Mouse (Mus musculus): ENCODE data around the gene Olfr157. TPM values are rescaled to one million over a fixed set of nuclear protein-coding genes. Genes with fewer than 3 reads are reported as not detected.

Olfr157 gene
- total RNA-seq (2015) (not detected in 2 replicates), total RNA-seq (2017) (not detected in 2 replicates)

DNA sequence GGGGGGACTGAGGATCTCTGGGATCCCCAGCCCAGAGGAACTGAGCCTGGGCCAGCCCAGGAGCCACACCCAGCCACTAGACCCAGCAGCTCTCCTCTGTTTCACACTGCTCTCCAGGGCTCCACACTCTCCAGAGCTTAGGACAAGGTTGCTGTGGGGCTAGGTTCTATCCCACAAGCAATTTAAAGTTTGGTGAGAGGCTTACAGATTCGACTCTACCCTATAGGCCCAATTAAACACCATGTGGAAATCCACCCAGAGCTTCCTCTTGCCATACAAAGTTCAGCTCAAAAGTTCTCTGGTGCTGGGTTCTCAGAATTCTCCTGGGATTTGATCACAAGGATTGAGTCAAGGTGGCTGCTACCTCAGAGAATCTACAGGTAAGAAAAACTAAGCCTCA, at the start of gene Olfr157:
Gene Olfr157 (minus strand): TSS at position 101 of the 400 bp plus-strand sequence.
- no peak for ATAC-seq (replicated peaks; ENCODE audit: poor library complexity)

DNA sequence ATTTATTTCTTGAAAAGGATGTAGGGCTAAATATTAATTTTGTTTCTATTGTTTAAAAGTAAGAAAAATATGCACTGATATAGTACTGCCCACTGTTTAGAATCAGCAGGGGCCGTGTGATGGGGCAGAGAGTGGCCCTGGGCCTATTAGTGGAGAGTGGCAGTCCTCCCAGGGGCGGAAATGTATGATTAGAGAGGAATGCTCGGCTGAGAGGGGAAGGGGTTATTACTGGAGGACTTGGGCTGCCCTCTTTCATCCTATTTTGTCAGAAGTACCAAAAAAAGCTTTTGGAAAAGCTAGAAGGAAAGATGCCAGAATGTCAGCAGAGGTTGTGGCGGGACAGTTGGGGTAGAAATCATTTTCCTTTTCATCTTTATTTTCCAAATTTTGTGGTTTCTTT, 44.2 kb upstream of the Olfr157 start:
- no peak for ATAC-seq (replicated peaks; ENCODE audit: poor library complexity)

DNA sequence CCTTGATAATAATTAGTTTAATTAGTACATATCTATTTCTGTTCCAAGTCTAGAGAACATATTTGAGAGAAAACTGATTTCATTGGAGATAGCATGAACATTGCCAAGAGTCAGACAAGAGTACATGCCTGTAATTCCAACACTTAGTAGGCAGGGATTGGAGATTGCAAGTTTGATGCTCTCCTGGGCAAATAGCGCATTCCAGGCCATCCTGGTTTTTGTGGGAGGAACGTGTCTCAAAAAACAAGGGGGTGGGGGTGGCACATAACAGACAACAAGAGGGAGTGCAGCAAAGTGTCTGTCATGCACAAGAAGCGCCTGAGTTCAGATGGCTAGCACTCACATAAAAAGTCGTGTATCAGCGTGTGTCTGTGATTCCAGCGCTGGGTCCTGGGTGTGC, 39.6 kb upstream of the Olfr157 start:
- ATAC-seq (replicated peaks; ENCODE audit: poor library complexity), result no peak

DNA sequence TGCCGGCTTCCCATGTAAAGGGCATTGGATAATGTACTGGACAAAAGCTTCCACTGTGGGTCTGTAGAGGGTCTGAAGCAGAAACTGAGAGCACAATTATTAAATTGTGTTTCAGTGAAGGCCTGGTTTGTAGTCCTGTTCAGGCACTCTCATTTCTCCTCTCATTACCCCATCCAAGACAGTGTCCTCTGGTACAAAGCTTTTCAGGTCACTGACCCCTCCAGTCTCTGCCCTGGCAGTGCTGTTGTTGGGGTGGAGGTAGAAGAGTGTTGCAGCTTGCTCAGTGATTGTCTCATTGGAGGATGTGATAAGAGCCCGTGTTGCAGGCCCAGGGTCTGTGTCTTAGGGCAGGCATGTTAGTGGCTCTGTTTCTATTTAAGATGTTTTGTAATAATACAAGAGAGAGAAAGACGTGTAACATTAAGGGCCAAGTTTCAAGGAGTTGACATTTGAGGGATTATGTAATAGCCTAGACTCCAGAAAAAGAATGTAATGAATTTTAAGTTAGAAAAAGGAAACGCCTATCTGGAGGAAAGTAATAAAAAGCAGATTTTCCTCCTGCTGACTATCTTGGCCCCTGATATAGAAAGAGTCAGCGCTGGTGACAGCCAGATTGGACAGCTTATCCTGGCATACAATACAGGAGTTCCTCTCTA, 38.2 kb upstream of the Olfr157 start:
- ATAC-seq (replicated peaks; ENCODE audit: poor library complexity), result no peak

DNA sequence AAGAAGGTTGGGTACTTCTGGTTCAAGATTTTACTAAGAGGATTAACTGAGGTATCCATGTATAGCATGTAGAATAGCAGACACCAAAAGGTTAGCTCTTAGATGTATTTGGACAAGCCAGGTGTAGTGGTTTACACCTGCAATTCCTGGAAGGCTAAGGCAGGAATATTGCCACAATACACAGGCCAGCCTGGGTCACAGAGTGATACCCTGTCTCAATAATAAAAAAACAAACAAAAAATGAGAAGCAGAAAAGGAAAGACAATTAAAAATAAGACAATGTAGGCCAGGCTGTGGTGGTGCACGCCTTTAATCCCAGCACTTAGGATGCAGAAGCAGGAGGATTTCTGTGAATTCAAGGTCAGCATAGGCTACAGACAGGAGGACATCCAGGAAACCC, 37.2 kb upstream of the Olfr157 start:
- no peak for ATAC-seq (replicated peaks; ENCODE audit: poor library complexity)

DNA sequence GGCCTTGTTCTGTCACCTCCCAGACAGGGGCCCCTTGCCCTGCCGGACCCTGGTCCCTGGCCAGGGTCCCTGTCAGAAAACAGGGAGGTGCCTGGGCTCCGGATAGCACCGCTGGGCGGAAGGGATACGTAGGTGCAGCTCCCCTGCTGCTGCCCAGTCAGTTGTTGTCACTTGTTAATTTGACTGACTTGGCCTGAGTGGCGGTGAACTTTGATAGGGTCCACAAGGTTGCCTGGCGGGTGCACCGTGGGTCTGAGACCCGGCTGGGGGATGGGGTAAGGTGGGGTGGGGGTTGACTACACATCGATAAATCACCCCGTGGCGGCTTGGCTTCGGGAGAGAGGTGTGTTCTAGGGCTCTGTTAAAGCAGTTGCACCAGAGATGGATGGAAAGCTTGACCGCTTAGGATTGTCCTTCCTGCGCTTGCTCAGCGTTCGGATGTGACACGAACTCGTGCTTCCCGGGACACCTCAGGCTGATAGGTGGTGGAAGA, 36.0 kb upstream of the Olfr157 start:
- peak; percentile 8; the same call in 1 of the 2 replicates for ATAC-seq (replicated peaks; ENCODE audit: poor library complexity)

DNA sequence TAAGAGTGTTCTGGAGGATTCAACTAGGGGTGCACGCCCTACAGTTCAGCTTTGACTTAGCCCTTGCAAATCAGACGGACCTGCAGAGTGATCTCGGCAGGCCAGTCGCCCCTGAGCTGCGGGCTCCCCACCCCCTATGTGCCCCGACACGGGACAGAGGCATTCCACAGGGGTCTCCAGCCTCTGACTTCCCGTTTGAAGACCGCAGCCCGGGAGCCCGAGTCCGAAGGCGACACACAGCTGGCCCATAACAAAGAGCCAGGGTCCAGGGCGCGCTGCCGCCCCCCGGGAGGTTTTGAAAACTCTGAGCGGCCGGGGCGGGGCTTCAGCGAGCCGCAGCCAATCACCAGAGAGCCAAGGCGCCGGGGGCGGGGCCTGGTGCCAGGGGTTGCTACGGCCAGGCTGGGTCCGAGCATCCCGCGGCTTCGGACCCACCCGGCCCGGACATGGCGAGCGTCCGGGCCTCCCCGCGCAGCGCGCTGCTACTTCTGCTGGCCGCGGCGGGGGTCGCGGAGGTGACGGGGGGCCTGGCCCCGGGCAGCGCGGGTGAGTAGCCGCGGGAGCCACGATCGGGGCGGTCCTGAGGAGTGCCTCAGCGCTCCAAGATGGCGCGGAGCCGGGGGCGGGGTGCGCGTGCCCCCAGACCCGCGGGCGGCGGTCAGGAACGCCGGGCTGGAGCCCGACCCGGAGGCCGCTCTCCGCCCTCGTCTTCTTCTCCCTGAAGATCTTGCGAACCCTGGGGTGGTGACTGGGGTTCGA, 35.3 kb upstream of the Olfr157 start, which contains the start of gene Reck:
Gene Reck (plus strand): TSS at position 371 of the 759 bp plus-strand sequence.
- peak; percentile 86 for ATAC-seq (replicated peaks; ENCODE audit: poor library complexity)

DNA sequence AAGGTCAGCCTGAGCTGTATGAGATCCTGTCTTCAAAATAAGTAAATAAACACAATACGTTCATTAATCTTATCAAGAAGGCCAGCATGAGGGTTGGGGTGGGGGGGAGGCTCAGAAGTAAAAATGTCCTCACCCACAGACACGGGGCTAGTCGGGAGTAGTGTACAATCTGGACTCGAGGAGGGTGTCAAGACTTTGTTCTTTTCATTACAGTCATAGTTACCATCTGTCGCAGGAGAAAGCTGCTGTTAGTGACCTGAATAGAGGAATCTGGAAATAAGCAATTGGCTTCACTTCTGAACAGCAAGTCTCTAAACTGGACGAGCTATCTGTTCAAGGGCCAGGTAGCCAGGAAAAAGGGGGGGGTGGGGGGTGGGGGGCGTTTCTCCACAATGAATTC, 34.5 kb upstream of the Olfr157 start:
- ATAC-seq (replicated peaks; ENCODE audit: poor library complexity), result no peak

DNA sequence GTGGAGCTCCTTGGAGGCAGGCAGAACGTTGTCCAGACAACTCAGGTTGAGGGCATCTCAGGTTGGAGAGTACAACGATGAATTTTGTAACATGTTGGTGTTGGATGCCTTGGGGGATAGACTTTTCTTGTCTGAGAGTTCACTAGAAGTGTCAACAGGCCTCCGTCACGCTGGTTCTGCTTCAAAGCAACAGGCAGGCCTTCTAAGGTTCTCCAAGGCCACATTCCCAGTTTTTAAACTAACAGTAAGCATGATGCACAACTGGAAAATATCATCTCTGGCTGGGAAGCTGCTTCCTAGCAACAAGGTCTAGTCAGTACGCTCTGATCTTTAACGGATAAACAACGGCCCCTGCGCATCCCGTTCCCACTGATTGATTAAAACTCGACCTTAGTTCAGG, 29.8 kb upstream of the Olfr157 start:
- ATAC-seq (replicated peaks; ENCODE audit: poor library complexity), result no peak

DNA sequence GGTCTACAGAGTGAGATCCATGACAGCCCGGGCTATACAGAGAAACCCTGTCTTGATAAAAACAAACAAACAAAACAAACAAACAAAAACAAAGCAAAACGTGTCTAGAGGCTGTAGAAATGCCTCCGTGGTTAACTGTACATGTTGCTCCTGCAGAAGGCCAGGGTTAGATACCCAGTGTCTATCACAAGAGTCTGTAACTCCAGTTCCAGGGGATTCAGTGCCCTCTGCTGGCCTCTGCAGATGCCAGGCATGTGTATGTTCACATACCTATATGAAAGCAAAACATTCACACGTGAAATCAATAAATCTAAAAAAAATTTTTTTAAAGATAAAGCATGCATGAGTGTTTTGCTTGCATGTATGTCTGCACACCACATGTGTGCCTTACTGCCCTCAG, 23.3 kb upstream of the Olfr157 start:
- ATAC-seq (replicated peaks; ENCODE audit: poor library complexity), result no peak

DNA sequence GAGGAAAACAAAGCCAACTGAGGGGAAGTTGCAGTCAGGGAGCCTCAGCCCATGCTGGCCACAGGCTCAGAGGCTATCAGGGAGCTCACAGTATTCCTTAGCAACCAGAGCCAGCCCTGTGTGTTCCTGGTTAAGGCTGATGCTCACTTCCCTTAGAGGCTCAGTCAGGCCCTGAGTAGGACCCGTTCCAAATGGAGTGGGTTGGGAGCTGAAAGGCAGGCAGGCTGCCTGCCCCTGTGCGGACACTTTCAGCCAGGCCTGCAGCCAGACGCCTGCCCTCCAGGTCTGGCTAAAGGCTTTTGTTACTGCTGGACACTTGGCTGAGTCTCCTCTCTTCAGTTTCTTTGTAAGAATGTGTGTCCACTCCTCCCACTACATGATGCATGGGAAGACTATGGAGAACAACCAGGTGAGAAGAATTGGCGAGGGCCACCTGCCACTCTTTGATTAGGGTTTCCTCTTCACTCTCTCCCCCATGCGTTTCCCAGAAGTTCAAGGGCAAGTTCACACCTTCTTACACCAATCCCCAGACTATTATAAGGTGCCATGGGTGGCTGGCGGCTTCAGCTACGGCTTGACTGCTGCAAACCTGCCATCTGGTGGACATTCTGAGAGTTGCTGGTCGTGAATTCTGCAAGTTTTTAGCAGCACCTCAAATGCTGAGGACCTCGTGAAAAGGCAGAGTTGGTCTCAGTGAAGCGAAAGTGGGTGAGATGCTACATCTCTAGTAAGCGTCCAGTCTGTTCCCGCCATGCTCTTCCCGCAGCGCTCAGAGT, 20.9 kb upstream of the Olfr157 start:
- peak; percentile 89 for ATAC-seq (replicated peaks; ENCODE audit: poor library complexity)

DNA sequence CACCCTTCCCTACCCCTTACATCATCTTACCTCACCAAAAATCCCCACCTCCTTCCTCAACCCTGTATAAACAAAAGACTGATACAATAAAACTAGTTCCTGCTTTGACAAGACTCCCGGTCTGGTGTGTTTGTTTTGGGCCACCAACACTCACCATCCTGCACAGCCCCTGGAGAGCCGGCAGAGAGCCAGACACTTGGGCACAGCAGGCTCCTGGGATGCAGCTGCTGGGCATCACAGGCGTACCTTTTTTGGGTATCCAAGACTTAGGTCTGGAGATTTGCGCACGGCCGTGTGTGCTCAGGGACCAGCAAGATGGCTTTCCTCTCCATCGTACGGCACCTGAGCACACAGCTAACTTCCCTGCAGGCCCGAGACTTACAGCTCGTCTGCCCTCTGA, 19.9 kb upstream of the Olfr157 start:
- no peak for ATAC-seq (replicated peaks; ENCODE audit: poor library complexity)

DNA sequence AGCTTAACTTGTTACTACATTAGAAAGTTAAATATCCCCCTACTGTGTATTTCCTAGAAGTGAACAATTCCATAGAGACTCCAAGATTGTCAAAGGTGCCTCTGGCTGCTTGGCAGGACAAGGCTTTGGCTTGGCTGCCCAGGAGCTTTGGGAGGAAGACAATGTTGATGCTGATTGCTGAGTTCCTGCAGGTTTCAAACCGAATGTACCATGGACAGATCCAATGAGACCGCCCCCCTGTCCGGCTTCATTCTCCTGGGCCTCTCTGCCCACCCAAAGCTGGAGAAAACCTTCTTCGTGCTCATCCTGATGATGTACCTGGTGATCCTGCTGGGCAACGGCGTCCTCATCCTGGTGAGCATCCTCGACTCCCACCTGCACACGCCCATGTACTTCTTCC, 14.1 kb upstream of the Olfr157 start:
- no peak for ATAC-seq (replicated peaks; ENCODE audit: poor library complexity)

DNA sequence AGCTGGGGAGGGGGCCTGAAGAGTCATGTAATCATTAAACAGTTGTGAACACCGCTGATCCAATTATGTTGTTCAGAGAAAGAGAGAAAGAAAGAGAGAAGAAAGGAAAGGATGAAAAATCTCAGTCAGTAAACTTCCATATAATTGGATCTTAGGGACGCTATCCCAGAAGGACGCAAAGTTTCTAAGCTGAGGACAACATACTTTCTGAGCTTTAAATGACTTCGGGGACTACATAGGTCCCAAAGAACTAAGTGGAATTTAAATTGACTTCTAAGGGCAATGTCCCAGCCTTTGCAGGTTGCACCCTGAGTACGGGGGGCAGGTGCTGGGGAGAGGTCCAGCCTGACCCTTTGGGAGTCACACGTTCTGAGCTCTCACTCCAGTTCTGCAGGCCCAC, 11.3 kb upstream of the Olfr157 start, which contains the start of gene Olfr155:
Gene Olfr155 (plus strand): TSS at position 301 of the 400 bp plus-strand sequence.
- ATAC-seq (replicated peaks; ENCODE audit: poor library complexity), result no peak

DNA sequence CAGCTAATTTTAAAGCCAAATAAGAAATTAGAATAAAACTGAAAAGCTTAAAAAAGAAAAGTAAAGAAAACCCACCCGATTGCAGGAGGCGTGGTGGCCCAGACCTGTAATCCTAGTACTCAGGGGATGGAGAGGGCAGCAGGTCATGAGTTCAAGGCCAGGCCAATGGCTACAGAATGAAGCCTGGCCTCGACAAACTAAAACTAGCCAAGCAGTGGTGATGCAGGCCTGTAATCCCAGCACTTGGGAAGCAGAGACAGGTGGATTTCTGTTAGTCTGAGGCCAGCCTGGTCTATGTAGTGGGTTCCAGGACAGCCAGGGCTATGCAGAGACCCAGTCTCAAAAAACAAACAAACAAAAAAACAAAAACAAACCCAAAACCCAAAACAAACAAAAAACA, 1.7 kb downstream of the Olfr157 start:
- no peak for ATAC-seq (replicated peaks; ENCODE audit: poor library complexity)

DNA sequence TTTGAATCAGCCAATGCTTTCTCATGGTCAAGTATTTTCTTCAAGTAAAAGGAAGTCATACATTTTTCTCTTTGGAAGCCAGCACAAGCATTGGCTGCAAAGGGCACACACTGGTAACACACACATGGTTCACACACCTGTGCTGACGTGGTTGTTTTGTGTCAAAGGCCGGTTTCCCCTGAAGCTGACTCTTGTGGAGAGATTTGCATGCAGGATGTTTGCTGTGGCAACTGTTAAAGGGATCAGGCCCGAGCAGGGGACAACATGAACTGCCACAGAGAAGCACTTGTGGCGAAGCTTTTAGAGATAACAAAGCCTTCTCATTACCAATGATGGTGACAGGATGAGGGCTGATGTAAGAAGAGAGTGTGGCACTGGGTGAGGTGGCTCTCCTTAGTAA, 5.3 kb downstream of the Olfr157 start:
- ATAC-seq (replicated peaks; ENCODE audit: poor library complexity), result no peak

DNA sequence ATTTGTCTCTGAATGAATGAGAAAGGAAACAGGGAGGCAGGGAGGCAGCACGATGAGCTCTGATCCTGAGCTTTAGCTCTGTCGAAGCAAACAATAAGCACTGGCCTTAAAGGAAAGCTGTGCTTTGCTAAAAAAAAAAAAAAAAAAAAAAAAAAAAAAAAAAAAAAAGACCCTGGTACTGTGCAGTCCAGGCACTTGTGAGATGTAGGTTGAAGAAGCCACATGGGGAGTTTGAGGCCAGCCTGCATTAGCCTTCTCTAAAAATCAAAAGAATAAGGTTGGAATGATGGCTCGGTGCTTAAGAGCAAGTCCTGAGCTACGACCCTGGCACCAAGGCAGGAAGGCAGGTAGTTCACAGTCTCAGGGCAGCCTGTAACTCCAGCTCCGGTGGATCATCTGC, 6.2 kb downstream of the Olfr157 start:
- no peak for ATAC-seq (replicated peaks; ENCODE audit: poor library complexity)

DNA sequence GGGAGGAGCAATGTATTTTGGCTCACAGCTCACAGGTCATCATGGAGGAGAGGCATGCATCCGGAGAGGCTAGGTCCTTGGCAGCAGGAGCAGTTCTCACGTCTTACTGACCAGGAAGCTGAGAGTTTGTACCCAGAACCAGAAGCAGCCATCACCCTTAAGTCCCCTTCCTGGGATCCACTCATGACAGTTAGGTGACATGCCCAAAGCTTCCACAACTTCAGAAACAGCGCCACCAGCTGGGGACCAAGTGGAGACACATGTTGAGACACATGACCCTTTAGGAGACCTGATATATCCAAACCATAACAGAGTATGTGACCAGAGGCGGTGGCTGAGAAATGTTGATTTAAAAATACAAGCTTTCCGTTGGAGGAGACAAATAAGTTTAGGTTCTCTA, 8.0 kb downstream of the Olfr157 start:
- no peak for ATAC-seq (replicated peaks; ENCODE audit: poor library complexity)

DNA sequence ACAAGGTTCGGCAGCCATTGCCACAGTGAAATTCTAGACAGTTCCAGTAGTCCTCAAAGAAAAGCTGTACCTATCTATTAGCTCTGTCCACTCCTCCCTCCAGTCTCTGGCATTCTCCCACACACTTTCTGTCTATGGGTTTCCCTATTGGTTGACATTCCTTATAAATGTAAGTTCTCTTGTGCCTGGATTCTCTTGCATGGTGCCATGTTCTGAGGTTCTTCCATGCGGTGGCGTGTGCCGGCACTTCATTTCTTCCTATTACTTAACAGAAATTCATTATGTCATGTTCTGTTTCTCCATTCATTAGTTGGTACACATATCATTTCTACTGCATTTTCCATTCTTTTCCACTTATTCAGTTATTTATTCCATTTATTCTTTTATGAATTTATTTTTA, 11.2 kb downstream of the Olfr157 start:
- no peak for ATAC-seq (replicated peaks; ENCODE audit: poor library complexity)

DNA sequence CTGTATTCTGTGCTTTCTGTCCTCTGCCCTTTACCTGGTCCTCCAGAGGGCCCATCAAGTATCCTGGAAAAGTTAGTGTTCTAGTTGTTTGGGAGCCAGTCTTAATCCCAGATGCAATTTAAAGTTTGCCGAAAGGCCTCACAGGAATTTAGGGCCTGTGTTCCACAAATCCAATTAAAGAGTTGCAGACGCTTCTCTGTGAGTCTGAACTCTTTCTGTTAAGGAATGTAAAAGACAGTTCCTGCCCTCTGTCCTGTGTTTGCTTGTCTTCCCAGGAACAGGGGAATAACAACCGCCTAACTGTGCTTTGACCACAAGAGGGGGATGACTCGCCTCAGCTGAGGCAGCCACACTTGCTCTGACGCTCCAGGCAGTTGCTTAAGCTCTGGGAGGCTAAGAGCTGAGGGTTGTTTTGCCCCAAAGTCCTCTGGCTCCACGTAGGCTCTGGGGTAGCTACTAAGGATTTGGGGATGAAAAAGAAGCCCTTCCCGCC, 16.1 kb downstream of the Olfr157 start, which contains the start of gene Olfr156:
Gene Olfr156 (minus strand): TSS at position 51 of the 493 bp plus-strand sequence.
- 0 out of 2 replicates have a peak, but pooled peaks have one; percentile 29 for ATAC-seq (replicated peaks; ENCODE audit: poor library complexity)

DNA sequence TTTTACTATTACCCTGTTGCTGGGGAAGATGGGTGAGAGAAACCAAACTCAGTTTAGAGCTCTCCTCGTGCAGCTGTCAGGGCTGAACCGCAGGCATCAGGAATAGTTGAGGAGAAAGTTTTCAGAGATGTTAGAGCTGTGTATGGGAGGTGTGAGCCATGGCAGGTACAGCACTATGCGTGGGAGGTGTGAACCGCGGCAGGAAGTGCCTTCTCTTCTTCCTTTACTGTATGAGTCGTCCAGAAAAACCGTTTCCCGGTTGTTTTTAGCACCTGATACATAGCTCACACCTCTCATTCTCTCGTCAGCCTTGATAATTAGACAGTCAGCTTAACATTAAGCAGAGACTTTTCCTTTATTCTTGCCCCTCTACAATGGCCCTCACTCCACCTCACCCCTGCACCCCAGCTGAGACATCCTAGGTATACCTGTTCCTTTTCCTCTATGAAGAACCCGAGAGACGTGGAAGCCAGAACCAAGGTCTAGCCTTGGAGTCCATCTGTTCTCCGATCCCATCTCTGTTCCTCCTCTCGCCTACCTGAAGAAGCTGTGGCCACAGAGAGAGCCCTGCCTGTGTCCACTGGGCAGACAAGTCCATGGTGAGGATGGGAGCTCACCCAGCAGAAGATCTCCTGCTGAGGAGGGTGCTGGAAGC, 17.0 kb downstream of the Olfr157 start:
- no peak for ATAC-seq (replicated peaks; ENCODE audit: poor library complexity)

All from megakaryocyte progenitor cell, adult 5-6 weeks (primary cell).